Mouse (Mus musculus) heart, embryonic 14.5 days (tissue): ENCODE data around the gene Cyp2a12. TPM values are rescaled to one million over a fixed set of nuclear protein-coding genes. Genes with fewer than 3 reads are reported as not detected.
"Not testable (repeated sequence)": the region's sequence is repeated elsewhere in the genome, so short reads cannot be mapped to it uniquely, and the experiment has no call there.

Experiments used
- ATAC-seq: fragments of 200-750 bp; cut with Nextera tagmentation; 2 replicates; pipeline ENCODE4 v1.8.0; 2017; ENCODE audit warnings: low read depth, moderate TSS enrichment; ENCODE audit not compliant: insufficient number of reproducible peaks, insufficient read depth, low FRiP score
- H3K27ac ChIP-seq, 2 experiments: fragments of 200-500 bp in 1 of 2; fragments of 300-500 bp in 1 of 2; sonication (generic) in 1 of 2; replicated peaks in 1 of 2; 2 replicates each; pipeline ENCODE4 v1.5.1; 2012 to 2014; ENCODE audit warnings: low read depth in 2 of 2, low read length in 2 of 2, control low read depth in 1 of 2, mild to moderate bottlenecking in 1 of 2, mixed read lengths in 1 of 2; ENCODE audit not compliant: control insufficient read depth in 1 of 2, insufficient read depth in 1 of 2
- H3K27me3 ChIP-seq: fragments of 300-500 bp; sonication (generic); 2 replicates; pipeline ENCODE4 v1.6.1; 2014; ENCODE audit warnings: mild to moderate bottlenecking, low read length, control low read depth; ENCODE audit not compliant: control insufficient read depth, insufficient read depth
- H3K36me3 ChIP-seq: fragments of 300-500 bp; sonication (generic); 2 replicates; pipeline ENCODE4 v1.6.1; 2014; ENCODE audit warnings: mild to moderate bottlenecking, control low read depth, low read length, mixed read lengths; ENCODE audit not compliant: control insufficient read depth, insufficient read depth
- H3K4me1 ChIP-seq, 2 experiments: fragments of 200-500 bp in 1 of 2; fragments of 300-500 bp in 1 of 2; sonication (generic) in 1 of 2; 2 replicates each; pipeline ENCODE4 v1.6.1; 2012 to 2014; ENCODE audit warnings: low read length in 2 of 2, control low read depth in 1 of 2, mixed read lengths in 1 of 2; ENCODE audit not compliant: control insufficient read depth in 2 of 2, insufficient read depth in 2 of 2
- H3K4me2 ChIP-seq: fragments of 300-500 bp; sonication (generic); 2 replicates; pipeline ENCODE4 v1.6.1; 2014; ENCODE audit warnings: mild to moderate bottlenecking, low read length
- H3K4me3 ChIP-seq, 2 experiments: fragments of 200-500 bp in 1 of 2; fragments of 300-500 bp in 1 of 2; sonication (generic) in 1 of 2; 2 replicates each; pipeline ENCODE4 v1.5.1; 2012 to 2014; ENCODE audit warnings: low read length in 2 of 2, mild to moderate bottlenecking in 2 of 2, control low read depth in 1 of 2, low read depth in 1 of 2, moderate library complexity in 1 of 2; ENCODE audit not compliant: control insufficient read depth in 1 of 2, insufficient read depth in 1 of 2
- H3K9ac ChIP-seq: fragments of 300-500 bp; sonication (generic); 2 replicates; pipeline ENCODE4 v1.6.1; 2014; ENCODE audit warnings: mild to moderate bottlenecking, low read length
- H3K9me3 ChIP-seq: fragments of 300-500 bp; sonication (generic); 2 replicates; pipeline ENCODE4 v1.6.1; 2016; ENCODE audit warnings: low read length, control low read depth; ENCODE audit not compliant: control insufficient read depth
- WGBS: fragments of 180-500 bp; shearing (Covaris S2); extraction: QIAGEN DNeasy Blood & Tissue Kit; methylation state at CpG from one replicate; pipeline ENCODE4 v1.1.7; 2014; 5-methylcytosine and 5-hydroxymethylcytosine counted together
- polyA plus RNA-seq: library from polyadenylated mRNA; unstranded; fragments of >200 nt; fragmentation: Nextera tagmentation; extraction: Ambion mirVana; gene quantifications from 2 replicates; pipeline ENCODE4 v1.2.1, GENCODE M21; 2014

Gene Cyp2a12
- not detected in 2 replicates for polyA plus RNA-seq

GRCm38 (mm10) chr7:27028789-27029188, at the start of gene Cyp2a12:
Gene Cyp2a12, plus strand, starts transcription at chr7:27029081.
- Histone ChIP-seq H3K9me3 (no peaks in the 10 kb centered on the region), H3K4me2 (no peak within 1 kb of the TSS), H3K4me3 (no peak within 1 kb of the TSS), H3K4me1 (no peaks in the 10 kb centered on the region), H3K27ac (no peak within 1 kb of the TSS), H3K36me3 (no peaks in the 10 kb centered on the region), H3K27me3 (no peaks in the 10 kb centered on the region), H3K9ac (no peak within 1 kb of the TSS)
- WGBS, result 82% methylated on average over 2 of the region's 2 CpGs
- no peak for ATAC-seq

- H3K4me1 ChIP-seq, H3K9me3 ChIP-seq, H3K27ac ChIP-seq, H3K36me3 ChIP-seq, H3K27me3 ChIP-seq, ATAC-seq, H3K4me3 ChIP-seq, H3K9ac ChIP-seq, H3K4me2 ChIP-seq: not testable (repeated sequence)
- WGBS, result 57% methylated on average over 2 of the region's 2 CpGs
Measured at GRCm38 (mm10) chr7:26981464-26981863, 47.4 kb upstream of the Cyp2a12 start.

- not testable (repeated sequence) for H3K27ac ChIP-seq, H3K36me3 ChIP-seq, H3K4me3 ChIP-seq, H3K9me3 ChIP-seq, ATAC-seq, H3K27me3 ChIP-seq, H3K4me2 ChIP-seq, H3K9ac ChIP-seq, H3K4me1 ChIP-seq
- 59% methylated on average over 1 of the region's 1 CpGs for WGBS
Measured at GRCm38 (mm10) chr7:26981937-26982336, 46.9 kb upstream of the Cyp2a12 start.

GRCm38 (mm10) chr7:26982551-26982950, 46.3 kb upstream of the Cyp2a12 start:
- ATAC-seq, result no peak
- Histone ChIP-seq H3K27me3 (no peaks in the 10 kb centered on the region), H3K36me3 (no peaks in the 10 kb centered on the region), H3K4me1 (no peaks in the 10 kb centered on the region), H3K9me3 (no peaks in the 10 kb centered on the region), H3K9ac (no peak overlapping the region), H3K4me2 (no peak overlapping the region), H3K4me3 (no peak overlapping the region), H3K27ac (no peak overlapping the region)
- 26% methylated on average over 1 of the region's 1 CpGs for WGBS

GRCm38 (mm10) chr7:26983151-26983550, 45.7 kb upstream of the Cyp2a12 start:
- not testable (repeated sequence) for H3K9me3 ChIP-seq, H3K4me1 ChIP-seq, H3K4me2 ChIP-seq, H3K36me3 ChIP-seq, ATAC-seq, H3K27ac ChIP-seq, H3K9ac ChIP-seq, H3K27me3 ChIP-seq, H3K4me3 ChIP-seq
- 17% methylated on average over 1 of the region's 1 CpGs for WGBS

GRCm38 (mm10) chr7:27026581-27026980, 2.3 kb upstream of the Cyp2a12 start:
- not testable (repeated sequence) for H3K4me1 ChIP-seq, H3K36me3 ChIP-seq, H3K9me3 ChIP-seq, H3K27me3 ChIP-seq, H3K4me3 ChIP-seq, ATAC-seq, H3K9ac ChIP-seq, H3K27ac ChIP-seq, H3K4me2 ChIP-seq

- H3K36me3 ChIP-seq, H3K27me3 ChIP-seq, H3K27ac ChIP-seq, H3K4me2 ChIP-seq, H3K4me1 ChIP-seq, ATAC-seq, H3K4me3 ChIP-seq, H3K9me3 ChIP-seq, H3K9ac ChIP-seq: not testable (repeated sequence)
- WGBS, result 63% methylated on average over 1 of the region's 1 CpGs
Measured at GRCm38 (mm10) chr7:27048886-27049285, 20.0 kb downstream of the Cyp2a12 start.

- not testable (repeated sequence) for H3K4me1 ChIP-seq, H3K27me3 ChIP-seq, H3K9ac ChIP-seq, H3K9me3 ChIP-seq, H3K27ac ChIP-seq, H3K36me3 ChIP-seq, H3K4me3 ChIP-seq, H3K4me2 ChIP-seq, ATAC-seq
- 90% methylated on average over 2 of the region's 2 CpGs for WGBS
Measured at GRCm38 (mm10) chr7:27059333-27059732, 30.5 kb downstream of the Cyp2a12 start.
